Mouse (Mus musculus): ENCODE measurements around the gene Teddm2.

Gene Teddm2

DNA sequence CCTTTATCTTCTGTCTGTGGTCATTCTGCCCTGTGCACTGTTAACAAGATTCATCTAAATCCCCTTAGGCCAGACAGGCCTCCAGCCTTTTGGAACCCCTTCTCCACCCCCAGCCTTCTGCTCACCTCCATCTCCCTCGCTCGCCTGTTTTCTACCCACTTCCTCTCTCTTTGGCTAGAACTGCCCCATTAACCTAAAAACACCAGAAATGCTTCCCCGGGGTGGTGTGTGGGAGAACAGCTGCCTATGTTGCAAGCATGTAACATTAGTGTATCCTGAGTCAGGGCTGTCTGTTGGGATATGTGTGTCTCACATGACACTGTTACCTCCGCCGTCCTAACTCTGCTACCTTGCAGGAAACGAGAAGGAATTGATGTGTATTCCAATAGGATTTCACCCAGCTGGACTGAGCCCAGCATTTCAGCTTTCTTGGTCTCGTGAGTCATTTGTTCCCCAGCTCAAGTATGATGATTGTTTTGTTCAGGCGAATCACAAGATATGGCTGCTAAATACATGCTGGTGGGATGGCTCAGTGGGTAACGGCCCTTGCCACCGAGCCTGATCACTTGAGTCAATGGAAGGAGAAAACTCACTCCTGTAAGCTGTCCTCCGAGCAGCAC lies 57.8 kb downstream of the Teddm2 start:
- DNase-seq (ENCODE audit: extremely low spot score, low read depth, low spot score): no peak

DNA sequence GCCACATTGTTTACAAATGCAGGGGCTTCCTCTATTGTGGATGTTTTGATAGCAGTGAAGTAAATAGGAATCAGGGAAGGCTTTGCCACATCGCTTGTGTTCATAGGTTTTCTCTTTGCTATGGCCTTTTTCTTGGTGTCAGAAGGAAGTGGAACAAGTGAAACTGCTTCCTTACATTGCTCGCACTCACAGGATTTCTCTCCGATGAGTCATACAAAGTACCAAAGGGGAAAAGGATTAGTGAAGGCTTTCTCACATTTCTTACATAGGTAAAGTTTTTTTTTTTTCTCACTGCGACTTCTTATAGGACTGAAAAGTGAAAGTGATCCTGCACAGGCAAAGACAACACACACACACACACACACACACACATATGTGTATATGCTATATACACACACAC lies 64.0 kb downstream of the Teddm2 start:
- no peak for DNase-seq (ENCODE audit: extremely low spot score, low read depth, low spot score)

DNA sequence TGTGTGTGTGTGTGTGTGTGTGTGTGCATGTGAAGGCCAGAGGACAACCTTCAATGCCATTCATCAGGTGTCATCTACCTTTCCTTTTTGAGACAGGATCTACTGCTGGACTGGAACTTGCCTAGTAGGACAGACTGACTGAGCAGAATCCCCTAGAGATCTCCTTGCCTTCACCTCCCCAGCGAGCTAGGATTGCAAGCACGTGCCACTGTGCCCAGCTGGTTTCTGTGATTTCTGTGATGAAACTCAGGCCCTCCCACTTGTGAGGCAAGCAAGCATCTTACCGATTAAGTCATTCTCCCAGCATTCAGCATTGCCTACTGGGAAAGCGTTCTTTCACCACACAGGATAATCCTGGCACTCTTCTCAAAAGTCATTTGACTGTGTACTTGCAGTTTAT lies 69.3 kb downstream of the Teddm2 start:
- no peak for DNase-seq (ENCODE audit: extremely low spot score, low read depth, low spot score)

DNA sequence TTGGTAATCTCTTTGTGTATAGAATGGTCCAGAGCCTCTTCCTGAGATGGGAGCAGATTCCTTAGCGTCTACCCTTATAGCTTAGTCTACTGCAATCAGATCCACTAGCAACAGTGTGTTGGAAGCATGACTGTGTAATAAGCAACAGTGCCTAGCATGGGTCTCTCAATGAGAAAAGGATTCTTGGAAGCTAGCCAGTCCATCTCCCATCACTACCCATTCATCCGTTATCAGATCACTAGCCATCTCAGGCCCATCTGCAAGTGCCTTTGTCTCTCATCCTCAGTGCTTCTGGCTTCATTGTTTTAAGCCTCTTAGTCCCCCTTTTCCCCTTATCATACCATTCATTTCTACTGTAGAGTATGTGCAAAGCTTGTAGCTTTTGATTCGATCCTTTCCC lies 79.8 kb downstream of the Teddm2 start:
- no peak for DNase-seq (ENCODE audit: extremely low spot score, low read depth, low spot score)

DNA sequence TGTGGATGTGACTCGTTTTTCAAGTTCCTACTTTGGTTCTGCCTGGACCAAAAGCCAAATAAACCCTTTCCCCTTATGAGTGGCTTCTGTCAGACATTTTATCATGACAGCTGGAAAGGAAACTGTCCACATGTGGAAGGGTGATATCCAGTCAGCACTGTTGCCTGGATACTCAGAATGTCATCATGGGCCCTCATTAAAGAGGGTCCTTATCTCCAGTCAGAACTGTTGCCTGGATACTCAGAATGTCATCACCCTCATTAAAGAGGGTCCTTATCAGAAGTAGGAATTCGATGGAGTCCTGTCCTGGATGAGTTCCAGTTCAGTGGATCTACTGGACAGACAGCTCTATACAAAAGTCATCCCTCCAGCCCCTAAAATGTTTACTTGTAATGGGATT lies 85.8 kb downstream of the Teddm2 start:
- no peak for DNase-seq (ENCODE audit: extremely low spot score, low read depth, low spot score)

DNA sequence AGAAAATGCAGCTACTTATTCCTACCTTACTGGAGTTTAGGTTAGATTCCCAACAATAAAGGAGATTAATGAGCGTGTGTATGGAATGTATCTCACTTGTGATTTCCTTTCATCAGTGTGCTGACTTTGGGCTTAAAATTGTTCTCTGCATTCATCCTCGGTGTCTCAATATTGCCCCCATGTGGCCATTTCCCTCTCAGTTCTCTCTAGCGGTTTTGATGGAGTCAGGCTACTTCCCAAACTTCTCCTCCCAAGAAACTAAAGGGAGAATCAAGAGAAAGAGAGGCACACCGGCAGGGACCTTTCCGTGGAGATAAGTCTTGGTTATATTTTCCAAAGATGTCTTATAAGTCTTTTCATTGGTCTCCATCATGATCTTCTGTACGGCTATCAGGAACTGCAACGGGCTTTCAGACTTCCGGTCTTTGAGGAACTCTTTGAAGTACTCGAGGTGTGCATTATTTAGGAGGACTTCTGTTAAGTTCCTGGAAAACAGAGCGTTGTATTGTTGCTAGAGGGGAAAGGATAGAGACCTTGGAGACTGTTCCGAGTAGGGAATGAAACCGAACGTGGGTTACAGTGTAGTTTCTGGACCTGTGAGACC lies 92.5 kb downstream of the Teddm2 start:
- peak; percentile 28 for DNase-seq (ENCODE audit: extremely low spot score, low read depth, low spot score)

DNA sequence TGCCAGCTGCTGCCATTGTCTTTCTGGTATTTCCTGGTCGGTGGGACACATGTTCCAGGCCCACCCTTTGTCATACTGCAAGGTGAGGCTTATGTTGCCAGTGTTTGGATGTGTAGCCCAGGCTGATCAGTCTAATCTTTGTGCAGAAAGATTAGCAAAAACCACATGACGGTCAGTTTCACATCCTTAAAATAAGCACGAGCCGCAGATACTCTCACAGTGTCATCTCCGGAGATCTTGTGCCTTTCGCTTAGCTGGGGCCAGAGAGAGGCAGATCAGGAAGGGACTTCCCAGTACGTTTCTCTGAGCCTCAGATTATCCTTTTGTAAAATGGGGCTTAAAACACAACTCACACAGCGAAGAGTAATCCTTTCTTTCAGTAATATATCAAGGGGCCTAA lies 96.5 kb downstream of the Teddm2 start:
- no peak for DNase-seq (ENCODE audit: extremely low spot score, low read depth, low spot score)

DNA sequence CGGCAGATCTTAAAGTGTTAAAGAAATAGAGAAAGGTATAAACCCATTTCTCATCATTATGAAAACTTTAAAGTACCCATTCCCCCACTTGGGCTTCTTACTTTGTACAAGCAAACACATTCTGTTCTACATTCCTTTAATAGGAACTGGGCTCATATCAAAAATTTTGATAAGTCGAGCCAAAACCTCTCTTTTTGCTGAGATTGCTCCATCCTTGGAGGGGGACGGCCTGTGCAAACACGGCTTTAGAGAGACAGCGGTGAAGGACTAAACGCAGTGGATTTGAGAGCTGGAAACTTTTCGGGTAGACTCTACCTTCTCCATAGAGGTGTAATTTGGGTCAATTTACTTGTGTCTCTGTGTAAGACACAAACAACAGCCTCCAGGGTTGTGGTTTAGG lies 97.3 kb downstream of the Teddm2 start:
- DNase-seq (ENCODE audit: extremely low spot score, low read depth, low spot score): no peak

Measured in hindlimb bud, embryonic 11.5 days (tissue).